Mouse (Mus musculus): ENCODE data around the gene Sh3pxd2a.

GRCm38 (mm10) chr19:47390878-47391277, 73.3 kb downstream of the Sh3pxd2a start:
- TF ChIP-seq CTCF (IDR thresholded peaks at IDR 0.05; ENCODE audit: extremely low read depth, insufficient read depth, insufficient read length, insufficient replicate concordance), result no peak
- no peak for TF ChIP-seq POLR2A (IDR thresholded peaks at IDR 0.05; ENCODE audit: low read depth, low read length)
